Mouse (Mus musculus): ENCODE measurements around the gene Uap1. TPM values are rescaled to one million over a fixed set of nuclear protein-coding genes. Genes with fewer than 3 reads are reported as not detected.
A peak's percentile ranks its signal among the peaks of the same experiment; 100 is the strongest.

The Uap1 gene
- total RNA-seq, 2 experiments from 2014 or later: 53.0 to 60.0 TPM

GRCm38 (mm10) chr1:170167781-170168180 is 7.0 kb downstream of the Uap1 start:
- no peak for DNase-seq (ENCODE audit: extremely low spot score in 1 of 2, low spot score in 1 of 2)

DNA sequence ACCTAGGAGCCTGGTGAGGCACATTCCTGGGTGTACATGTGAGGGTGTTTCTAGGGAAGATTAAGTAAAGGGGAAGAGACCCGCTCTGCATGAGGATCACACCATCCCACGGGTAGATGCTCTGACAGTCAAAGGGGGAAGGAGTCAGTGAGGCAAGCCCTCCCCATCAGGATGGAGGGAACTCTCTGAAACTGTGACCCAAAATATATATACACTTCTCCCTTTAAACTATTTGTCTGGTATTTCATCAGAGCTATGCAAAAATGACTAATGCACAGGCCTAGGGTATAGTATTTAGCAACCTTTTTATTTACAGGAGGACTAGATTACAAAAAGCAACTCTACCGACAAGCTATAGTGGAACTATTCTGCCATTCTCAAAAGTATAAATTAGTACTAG is 9.8 kb downstream of the Uap1 start:
- no peak for DNase-seq (ENCODE audit: extremely low spot score in 1 of 2, low spot score in 1 of 2)

- no peak for DNase-seq (ENCODE audit: extremely low spot score in 1 of 2, low spot score in 1 of 2)
Measured at GRCm38 (mm10) chr1:170164053-170164614, 10.6 kb downstream of the Uap1 start.

GRCm38 (mm10) chr1:170163398-170163943 is 11.3 kb downstream of the Uap1 start:
- DNase-seq (ENCODE audit: extremely low spot score in 1 of 2, low spot score in 1 of 2): no peak

DNA sequence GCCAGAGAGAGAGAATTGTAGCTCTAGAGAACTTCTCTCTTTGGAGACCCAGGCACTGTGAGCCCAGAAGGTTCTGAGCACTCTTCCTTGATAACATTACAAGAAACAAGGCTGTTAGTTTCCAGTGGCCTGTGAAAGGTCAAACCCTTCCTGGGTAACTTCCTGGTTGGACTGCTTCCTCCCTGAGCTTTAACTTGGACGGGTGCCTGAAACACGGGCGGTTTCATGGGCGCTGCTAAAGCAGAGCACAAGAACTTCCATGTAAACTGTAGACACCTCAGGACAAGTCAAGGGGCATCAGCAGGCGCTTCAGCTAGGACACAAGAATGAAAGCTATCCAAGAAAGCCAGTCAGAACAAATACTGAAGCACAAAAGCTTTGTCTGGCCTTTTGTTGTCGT is 12.9 kb downstream of the Uap1 start:
- no peak for DNase-seq (ENCODE audit: extremely low spot score in 1 of 2, low spot score in 1 of 2)

- DNase-seq (ENCODE audit: extremely low spot score in 1 of 2, low spot score in 1 of 2): no peak
Measured at GRCm38 (mm10) chr1:170160397-170160938, 14.3 kb downstream of the Uap1 start.

DNA sequence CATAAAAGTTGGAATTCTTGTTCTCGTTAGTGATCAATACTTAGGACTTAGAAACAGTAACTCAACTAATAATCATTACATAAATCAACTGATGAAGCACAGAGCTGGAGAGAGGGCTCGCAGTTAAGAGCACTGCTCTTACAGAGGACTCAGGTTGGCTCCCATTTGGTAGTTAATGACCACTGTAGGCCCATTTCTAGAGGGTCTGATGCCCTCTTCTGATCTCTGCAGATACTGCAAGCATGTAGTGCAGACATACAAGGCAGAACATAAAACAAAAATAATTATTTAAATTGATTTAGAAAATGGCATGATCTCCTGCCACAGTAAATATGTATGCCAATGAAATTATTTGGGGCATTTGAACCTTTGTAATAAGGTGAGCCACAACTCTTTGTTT is 15.1 kb downstream of the Uap1 start:
- DNase-seq (ENCODE audit: extremely low spot score in 1 of 2, low spot score in 1 of 2): no peak

- DNase-seq (ENCODE audit: extremely low spot score in 1 of 2, low spot score in 1 of 2): no peak
Measured at GRCm38 (mm10) chr1:170155761-170156160, 19.0 kb downstream of the Uap1 start.

DNA sequence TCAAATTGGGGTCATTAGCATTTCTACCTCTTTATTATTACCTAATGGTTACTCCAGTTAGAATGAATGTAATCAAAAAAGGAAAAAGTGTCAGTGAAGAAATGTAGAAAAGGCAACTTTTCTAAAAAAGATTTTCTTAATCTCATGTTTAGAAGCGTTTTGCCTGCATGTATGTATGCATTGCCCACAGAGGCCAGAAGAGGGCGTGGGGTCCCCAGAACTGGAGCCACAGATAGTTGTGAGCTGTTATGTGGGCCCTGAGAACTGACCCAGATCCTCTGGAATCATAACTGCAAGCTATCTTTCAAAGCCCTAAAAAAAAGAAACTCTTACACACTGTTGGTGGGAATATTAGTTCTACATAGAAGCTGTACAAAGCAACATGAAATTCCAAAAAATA is 19.5 kb downstream of the Uap1 start:
- no peak for DNase-seq (ENCODE audit: extremely low spot score in 1 of 2, low spot score in 1 of 2)

GRCm38 (mm10) chr1:170153986-170154385 is 20.8 kb downstream of the Uap1 start:
- no peak for DNase-seq (ENCODE audit: extremely low spot score in 1 of 2, low spot score in 1 of 2)

DNA sequence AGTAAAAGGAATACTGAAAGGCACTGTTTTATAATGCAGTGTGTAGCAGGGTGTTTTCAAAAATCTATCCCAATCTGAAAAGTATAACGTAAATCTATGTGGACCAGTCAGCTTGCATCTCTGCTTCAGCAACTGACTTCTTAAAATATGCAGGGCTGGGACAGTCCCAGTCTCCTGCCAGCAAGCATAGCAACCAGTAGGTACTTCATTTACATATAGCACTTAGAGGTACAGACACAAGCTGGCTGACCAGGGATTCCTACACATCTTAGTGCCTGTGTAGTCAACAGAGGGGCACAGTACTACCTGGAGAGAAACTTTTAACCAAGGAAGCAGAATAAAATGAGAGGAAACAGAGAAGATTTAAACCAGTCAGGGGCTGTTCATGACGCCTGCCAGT is 22.2 kb downstream of the Uap1 start:
- no peak for DNase-seq (ENCODE audit: extremely low spot score in 1 of 2, low spot score in 1 of 2)

GRCm38 (mm10) chr1:170150870-170151269 is 23.9 kb downstream of the Uap1 start:
- DNase-seq (ENCODE audit: extremely low spot score in 1 of 2, low spot score in 1 of 2): no peak

DNA sequence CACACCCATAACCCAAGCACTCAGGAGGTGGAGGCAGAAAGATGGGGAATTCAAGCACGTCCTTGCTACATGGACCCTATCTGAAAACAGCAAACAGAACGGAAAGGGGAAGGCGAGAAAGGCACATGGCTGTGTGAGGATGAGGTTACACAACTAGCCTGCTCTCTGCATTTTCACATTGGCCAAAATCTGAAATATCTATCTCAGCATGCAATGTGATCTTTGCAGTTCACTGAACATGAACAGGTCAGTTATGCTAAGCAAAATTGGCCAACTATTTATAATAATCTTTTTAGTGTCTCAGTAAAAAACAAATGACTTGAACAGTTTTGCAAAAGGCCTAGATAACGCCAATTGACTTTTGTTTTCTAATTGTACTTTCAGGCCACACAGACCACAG is 25.0 kb downstream of the Uap1 start:
- DNase-seq (ENCODE audit: extremely low spot score in 1 of 2, low spot score in 1 of 2): no peak

- no peak for DNase-seq (ENCODE audit: extremely low spot score in 1 of 2, low spot score in 1 of 2)
Measured at GRCm38 (mm10) chr1:170148536-170148935, 26.2 kb downstream of the Uap1 start.

GRCm38 (mm10) chr1:170147651-170148448 is 26.9 kb downstream of the Uap1 start:
- DNase-seq (ENCODE audit: extremely low spot score in 1 of 2, low spot score in 1 of 2): no peak

DNA sequence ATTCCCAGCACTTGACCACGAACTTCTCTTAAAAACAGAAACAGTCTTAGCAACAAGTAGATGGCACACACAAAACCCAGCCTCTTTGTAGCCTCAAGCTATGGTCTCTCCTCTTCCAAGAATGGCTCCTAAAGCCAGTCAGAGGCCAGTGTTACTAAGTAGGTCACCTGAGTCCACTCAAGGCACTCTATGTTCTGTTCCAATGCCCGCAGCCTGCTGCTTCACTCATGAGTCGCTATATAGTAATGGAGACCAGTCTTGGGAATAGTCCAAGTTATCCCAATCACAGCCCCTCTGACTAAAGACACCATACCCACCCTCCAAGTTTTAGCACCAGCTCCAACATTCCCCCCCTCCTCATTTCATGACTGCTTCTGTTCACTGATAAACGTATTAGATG is 29.2 kb downstream of the Uap1 start:
- no peak for DNase-seq (ENCODE audit: extremely low spot score in 1 of 2, low spot score in 1 of 2)

DNA sequence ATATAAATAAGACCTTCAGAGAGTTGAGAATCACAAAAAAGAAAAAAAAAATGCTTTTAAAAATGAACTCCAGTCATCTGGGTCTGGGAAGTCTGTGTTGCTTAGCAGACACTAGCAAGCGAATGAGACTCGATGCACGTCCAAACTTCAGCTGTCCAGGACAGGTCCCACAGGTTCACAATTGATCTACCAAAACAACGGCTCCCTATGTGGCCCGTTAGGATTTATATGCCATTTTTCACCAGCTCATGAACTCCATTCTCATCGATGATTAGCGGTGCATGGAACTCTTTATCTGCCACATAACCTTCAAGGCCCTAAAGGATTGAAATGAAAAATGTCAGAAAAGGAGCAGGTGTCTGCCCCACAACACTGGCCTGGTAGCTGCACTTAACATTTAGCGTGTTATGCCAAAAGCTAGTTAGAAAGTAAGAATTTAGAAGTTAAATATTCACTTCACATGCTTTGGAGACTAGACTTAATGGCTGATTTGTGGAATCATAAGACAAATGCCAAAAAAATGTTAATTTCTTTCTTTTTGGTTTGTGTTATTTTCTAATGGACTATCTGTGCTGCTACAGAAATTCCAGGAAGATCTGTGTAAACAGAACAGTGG is 32.4 kb downstream of the Uap1 start:
- no peak for DNase-seq (ENCODE audit: extremely low spot score in 1 of 2, low spot score in 1 of 2)

DNA sequence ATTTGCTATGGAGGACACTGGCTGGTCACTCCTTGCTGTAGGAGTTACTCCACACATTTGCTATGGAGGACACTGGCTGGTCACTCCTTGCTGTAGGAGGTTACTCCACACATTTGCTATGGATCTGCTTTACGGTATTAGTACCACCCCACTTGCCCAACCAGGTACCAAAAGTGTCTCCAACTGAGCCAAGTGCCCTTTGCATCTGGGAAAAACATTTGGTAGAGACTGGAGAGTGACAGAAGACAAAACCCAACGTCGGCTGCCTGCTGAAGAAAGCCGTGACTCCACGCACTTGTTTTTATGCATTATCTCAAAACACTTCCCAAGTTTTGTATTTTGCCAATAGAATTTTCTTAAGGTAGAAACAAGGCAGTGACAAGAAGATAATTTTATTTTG is 33.1 kb downstream of the Uap1 start:
- DNase-seq (ENCODE audit: extremely low spot score in 1 of 2, low spot score in 1 of 2): no peak

GRCm38 (mm10) chr1:170136351-170137009 is 38.3 kb downstream of the Uap1 start:
- peak; percentile 29 to 53 for DNase-seq (ENCODE audit: extremely low spot score in 1 of 2, low spot score in 1 of 2)

GRCm38 (mm10) chr1:170134264-170134663 is 40.5 kb downstream of the Uap1 start:
- no peak for DNase-seq (ENCODE audit: extremely low spot score in 1 of 2, low spot score in 1 of 2)

DNA sequence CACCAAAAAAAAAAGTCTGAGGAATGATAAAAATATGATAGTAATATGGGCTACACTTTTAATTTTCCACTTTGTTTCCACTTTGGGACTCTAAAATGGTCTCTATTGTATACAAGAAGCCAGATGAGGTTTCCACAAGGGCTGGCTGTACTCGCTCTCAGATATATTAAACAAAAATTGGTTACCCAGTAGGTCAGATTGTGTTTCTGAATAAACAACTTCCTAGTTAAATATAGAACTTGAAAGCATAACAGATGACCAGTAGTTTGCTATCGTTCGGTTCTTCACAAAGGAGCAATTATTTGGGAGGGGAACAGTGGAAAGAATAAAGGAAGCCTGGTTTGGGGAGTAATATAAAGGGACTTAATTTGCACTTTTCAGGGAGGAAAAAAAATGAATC is 43.8 kb downstream of the Uap1 start:
- no peak for DNase-seq (ENCODE audit: extremely low spot score in 1 of 2, low spot score in 1 of 2)

All from layer of hippocampus, postnatal 25 days (tissue).